ENCODE assay signal across 21 mouse cellular contexts in genomic region chr4:150678789-150679188, GRCm38 (mm10). TPM values are rescaled to one million over a fixed set of nuclear protein-coding genes. Genes with fewer than 3 reads are reported as not detected.
"Had no signal": no experiment of that assay in that cellular context is flagged by ENCODE, and none has a peak within 500 bp of the region (broad histone marks: within the 10 kb centered on the region; RNA-seq: fewer than 3 reads in every experiment).

No protein-coding gene starts in this region.

- H3K27me3 ChIP-seq: limb, embryonic 12.5 days; liver, embryonic 13.5 days; lung, embryonic 15.5 days; stomach, embryonic 15.5 days had no signal

- H3K4me1 ChIP-seq: liver, embryonic 13.5 days; lung, embryonic 15.5 days; megakaryocyte, embryonic 14.5 days; stomach, embryonic 15.5 days had no signal

- ATAC-seq: liver, postnatal 0 days; midbrain, embryonic 15.5 days had no signal

- H3K4me2 ChIP-seq: limb, embryonic 12.5 days; liver, embryonic 13.5 days; lung, embryonic 15.5 days; midbrain, embryonic 11.5 days; midbrain, embryonic 15.5 days; stomach, embryonic 15.5 days had no signal

- H3K4me3 ChIP-seq: limb, embryonic 12.5 days; liver, embryonic 13.5 days; lung, embryonic 15.5 days; megakaryocyte, embryonic 14.5 days; midbrain, embryonic 15.5 days; stomach, embryonic 15.5 days had no signal

- DNase-seq: kidney, adult 11 months; kidney, postnatal 10 days; kidney, postnatal 4 days; layer of hippocampus, postnatal 36 days; liver; liver, embryonic 13.5 days; liver, postnatal 0 days; lung, postnatal 14 days; right cerebral cortex, postnatal 14 days; thymus, adult 18-20 months; thymus, postnatal 14 days had no signal

- H3K27ac ChIP-seq: limb, embryonic 12.5 days; liver, embryonic 13.5 days; lung, embryonic 15.5 days; macrophage; midbrain, embryonic 15.5 days; stomach, embryonic 15.5 days had no signal

- H3K36me3 ChIP-seq: limb, embryonic 12.5 days; liver, embryonic 13.5 days; lung, embryonic 15.5 days; midbrain, embryonic 15.5 days; stomach, embryonic 15.5 days had no signal

- H3K9ac ChIP-seq: limb, embryonic 12.5 days; liver, embryonic 13.5 days; liver, postnatal 0 days; lung, embryonic 15.5 days; midbrain, embryonic 15.5 days; stomach, embryonic 15.5 days had no signal

- H3K9me3 ChIP-seq: liver, embryonic 13.5 days; lung, embryonic 15.5 days; midbrain, embryonic 15.5 days; stomach, embryonic 15.5 days had no signal

RNA-seq across cellular contexts. Expression of gene Slc45a1, which starts 26.8 kb away (rescaled TPM):
- total RNA-seq: monocyte, adult 5-6 weeks had no signal
- polyA plus RNA-seq: kidney, embryonic 14.5 days; liver, embryonic 13.5 days; liver, postnatal 0 days; macrophage; spleen, adult 2 months had no signal
